Mouse (Mus musculus) thymus, adult 2 months (tissue): ENCODE results near the gene Fli1.

ENCODE experiments used
- CTCF ChIP-seq: fragments of 200-500 bp; IDR thresholded peaks from 2 replicates; pipeline ENCODE4 v1.5.1; 2012; ENCODE audit warnings: mild to moderate bottlenecking, control low read depth, low read length, moderate library complexity, borderline replicate concordance; ENCODE audit not compliant: control insufficient read depth, poor library complexity, insufficient read depth; ENCODE audit errors: extremely low read depth
- POLR2A ChIP-seq: fragments of 200-500 bp; IDR thresholded peaks from 2 replicates; pipeline ENCODE4 v1.6.1; 2012; ENCODE audit warnings: mild to moderate bottlenecking, low read length, control low read depth, moderate library complexity; ENCODE audit not compliant: control insufficient read depth, poor library complexity, insufficient read depth; ENCODE audit errors: extremely low read depth

GRCm38 (mm10) chr9:32516691-32517090 is 26.0 kb downstream of the Fli1 start:
- no peak for TF ChIP-seq CTCF
- TF ChIP-seq POLR2A, result no peak
